Mouse (Mus musculus): Measurements from ENCODE around the gene Cmah. TPM values are rescaled to one million over a fixed set of nuclear protein-coding genes. Genes with fewer than 3 reads are reported as not detected.
"Not testable (repeated sequence)": the region's sequence is repeated elsewhere in the genome, so short reads cannot be mapped to it uniquely, and the experiment has no call there.

Cmah gene
- polyA plus RNA-seq, 1 experiment from 2014 or later: 0.24 TPM

DNA sequence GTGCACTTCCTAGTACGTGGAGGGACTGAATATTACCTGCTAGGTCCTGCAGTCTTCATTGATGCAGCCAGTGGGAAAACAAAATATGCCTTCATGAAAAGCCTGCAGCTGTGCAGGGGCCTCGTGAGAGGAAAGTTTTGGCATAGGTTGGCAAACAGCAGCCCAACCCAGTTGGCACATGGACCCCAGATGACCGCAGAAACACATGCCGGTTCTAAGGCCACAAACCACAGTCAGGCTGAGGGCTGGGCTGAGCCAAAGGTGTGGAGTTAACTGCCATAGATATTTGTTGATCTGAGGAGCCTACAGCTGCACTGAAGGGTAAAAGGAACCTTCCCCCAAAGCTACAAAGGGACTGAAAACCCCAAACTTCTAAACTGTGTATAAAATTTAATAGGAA lies 14.9 kb downstream of the Cmah start:
- no peaks in the 10 kb centered on the region for H3K27me3 ChIP-seq (replicated peaks)
- H3K4me1 ChIP-seq (replicated peaks): no peaks in the 10 kb centered on the region
- H3K9ac ChIP-seq: no peak overlapping the region
- no peaks in the 10 kb centered on the region for H3K36me3 ChIP-seq
- H3K4me2 ChIP-seq: no peak overlapping the region
- no peaks in the 10 kb centered on the region for H3K9me3 ChIP-seq (replicated peaks)
- 83% methylated on average over 4 of the region's 4 CpGs for WGBS
- H3K4me3 ChIP-seq: no peak overlapping the region
- H3K27ac ChIP-seq (ENCODE audit: poor library complexity, severe bottlenecking): no peak overlapping the region
- ATAC-seq (ENCODE audit: insufficient number of reproducible peaks, low FRiP score): no peak

- Histone ChIP-seq H3K27ac (ENCODE audit: poor library complexity, severe bottlenecking) (no peak overlapping the region), H3K9me3 (replicated peaks) (0 out of 2 replicates have a peak, but pooled peaks cover 3% of the 10 kb centered on the region), H3K4me3 (no peak overlapping the region), H3K4me1 (replicated peaks) (no peaks in the 10 kb centered on the region), H3K36me3 (no peaks in the 10 kb centered on the region), H3K4me2 (no peak overlapping the region), H3K27me3 (replicated peaks) (no peaks in the 10 kb centered on the region), H3K9ac (no peak overlapping the region)
- 84% methylated on average over 5 of the region's 5 CpGs for WGBS
- ATAC-seq (ENCODE audit: insufficient number of reproducible peaks, low FRiP score): no peak
Observed at GRCm38 (mm10) chr13:24353004-24353403, 25.8 kb downstream of the Cmah start.

GRCm38 (mm10) chr13:24354751-24355150 lies 27.5 kb downstream of the Cmah start:
- no peaks in the 10 kb centered on the region for H3K27me3 ChIP-seq (replicated peaks)
- ATAC-seq (ENCODE audit: insufficient number of reproducible peaks, low FRiP score): no peak
- WGBS: 79% methylated on average over 5 of the region's 5 CpGs
- H3K4me1 ChIP-seq (replicated peaks): no peaks in the 10 kb centered on the region
- H3K4me2 ChIP-seq: no peak overlapping the region
- no peaks in the 10 kb centered on the region for H3K36me3 ChIP-seq
- no peak overlapping the region for H3K4me3 ChIP-seq
- no peak overlapping the region for H3K27ac ChIP-seq (ENCODE audit: poor library complexity, severe bottlenecking)
- H3K9ac ChIP-seq: no peak overlapping the region
- 0 out of 2 replicates have a peak, but pooled peaks cover 3% of the 10 kb centered on the region for H3K9me3 ChIP-seq (replicated peaks)

DNA sequence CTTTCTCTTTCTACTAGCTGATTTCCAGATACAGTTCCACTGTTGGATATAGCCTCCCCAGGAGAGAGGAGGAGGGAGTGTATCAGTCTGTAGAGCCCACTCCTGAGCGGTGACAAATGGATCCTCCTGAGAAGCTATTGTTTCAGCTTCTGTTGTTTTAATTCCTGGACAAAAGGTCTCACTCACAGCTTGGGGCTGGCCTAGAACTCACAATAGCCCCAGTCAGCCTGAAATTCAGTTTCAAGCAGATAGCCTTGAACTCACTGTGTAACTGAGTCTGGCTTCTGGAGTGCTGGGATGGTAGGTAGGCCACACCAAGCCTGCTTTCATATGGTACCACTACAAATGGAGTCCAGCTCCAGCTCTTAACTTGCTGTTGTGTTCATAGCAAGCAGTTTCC lies 32.0 kb downstream of the Cmah start:
- H3K4me3 ChIP-seq: no peak overlapping the region
- no peak overlapping the region for H3K9ac ChIP-seq
- H3K9me3 ChIP-seq (replicated peaks): no peaks in the 10 kb centered on the region
- no peaks in the 10 kb centered on the region for H3K4me1 ChIP-seq (replicated peaks)
- H3K4me2 ChIP-seq: no peak overlapping the region
- no peaks in the 10 kb centered on the region for H3K27me3 ChIP-seq (replicated peaks)
- WGBS: 91% methylated on average over 1 of the region's 1 CpGs
- ATAC-seq (ENCODE audit: insufficient number of reproducible peaks, low FRiP score): no peak
- no peak overlapping the region for H3K27ac ChIP-seq (ENCODE audit: poor library complexity, severe bottlenecking)
- H3K36me3 ChIP-seq: no peaks in the 10 kb centered on the region

GRCm38 (mm10) chr13:24365191-24365590 lies 38.0 kb downstream of the Cmah start:
- Histone ChIP-seq H3K36me3 (no peaks in the 10 kb centered on the region), H3K4me2 (no peak overlapping the region), H3K9me3 (replicated peaks) (no peaks in the 10 kb centered on the region), H3K27ac (ENCODE audit: poor library complexity, severe bottlenecking) (no peak overlapping the region), H3K27me3 (replicated peaks) (no peaks in the 10 kb centered on the region), H3K4me1 (replicated peaks) (no peaks in the 10 kb centered on the region), H3K4me3 (no peak overlapping the region), H3K9ac (no peak overlapping the region)
- ATAC-seq (ENCODE audit: insufficient number of reproducible peaks, low FRiP score): no peak
- WGBS: 83% methylated on average over 6 of the region's 6 CpGs

DNA sequence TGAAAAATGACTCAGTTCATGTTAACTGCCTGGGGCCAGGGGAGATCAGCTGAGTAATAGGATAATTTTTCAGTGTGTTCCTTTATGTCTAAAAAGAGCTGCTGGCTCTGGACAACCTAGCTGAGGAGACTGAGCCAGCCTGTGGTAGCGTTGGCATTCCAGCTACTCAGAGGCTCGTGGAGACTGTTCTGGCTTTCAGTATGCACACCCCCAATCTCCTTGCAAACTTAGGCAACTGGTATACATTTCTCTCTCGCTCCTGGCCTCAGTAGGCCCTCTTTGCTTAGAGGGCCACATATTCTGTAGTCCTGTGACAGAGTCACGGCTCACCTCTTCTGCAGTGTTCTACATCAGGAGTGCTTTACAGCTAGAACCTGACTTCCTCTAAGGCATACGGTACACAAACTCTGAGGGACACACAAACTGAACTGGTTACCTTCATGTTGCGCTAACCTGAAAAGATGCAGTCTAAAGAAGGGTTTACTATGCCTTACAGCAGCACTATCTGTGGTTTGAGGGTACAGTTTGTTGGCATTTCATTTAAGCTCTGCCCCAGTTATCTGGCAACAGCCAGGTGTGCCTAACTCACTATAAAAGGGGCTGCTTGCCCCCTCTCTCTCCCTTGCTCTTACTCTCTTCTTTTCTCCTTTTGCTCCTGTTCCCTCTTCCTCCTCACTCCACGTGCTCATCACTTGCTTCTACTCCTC lies 45.8 kb downstream of the Cmah start:
- no peak overlapping the region for H3K27ac ChIP-seq (ENCODE audit: poor library complexity, severe bottlenecking)
- H3K4me2 ChIP-seq: no peak overlapping the region
- 82% methylated on average over 7 of the region's 7 CpGs for WGBS
- H3K4me1 ChIP-seq (replicated peaks): peaks cover 8% of the 10 kb centered on the region
- no peaks in the 10 kb centered on the region for H3K36me3 ChIP-seq
- no peak for ATAC-seq (ENCODE audit: insufficient number of reproducible peaks, low FRiP score)
- H3K4me3 ChIP-seq: no peak overlapping the region
- H3K27me3 ChIP-seq (replicated peaks): no peaks in the 10 kb centered on the region
- H3K9ac ChIP-seq: no peak overlapping the region
- H3K9me3 ChIP-seq (replicated peaks): no peaks in the 10 kb centered on the region

- not testable (repeated sequence) for H3K36me3 ChIP-seq; H3K9me3 ChIP-seq (replicated peaks); H3K27ac ChIP-seq (ENCODE audit: poor library complexity, severe bottlenecking); H3K9ac ChIP-seq; H3K27me3 ChIP-seq (replicated peaks); H3K4me3 ChIP-seq; H3K4me1 ChIP-seq (replicated peaks); H3K4me2 ChIP-seq; ATAC-seq (ENCODE audit: insufficient number of reproducible peaks, low FRiP score)
- 73% methylated on average over 6 of the region's 6 CpGs for WGBS
Observed at GRCm38 (mm10) chr13:24374606-24375005, 47.4 kb downstream of the Cmah start.

GRCm38 (mm10) chr13:24375320-24376203 lies 48.4 kb downstream of the Cmah start:
- H3K27me3 ChIP-seq (replicated peaks): no peaks in the 10 kb centered on the region
- ATAC-seq (ENCODE audit: insufficient number of reproducible peaks, low FRiP score): no peak
- H3K4me2 ChIP-seq: no peak overlapping the region
- 44% methylated on average over 7 of the region's 7 CpGs for WGBS
- H3K27ac ChIP-seq (ENCODE audit: poor library complexity, severe bottlenecking): no peak overlapping the region
- peaks cover 8% of the 10 kb centered on the region for H3K4me1 ChIP-seq (replicated peaks)
- no peaks in the 10 kb centered on the region for H3K36me3 ChIP-seq
- H3K9me3 ChIP-seq (replicated peaks): no peaks in the 10 kb centered on the region
- no peak overlapping the region for H3K4me3 ChIP-seq
- no peak overlapping the region for H3K9ac ChIP-seq

DNA sequence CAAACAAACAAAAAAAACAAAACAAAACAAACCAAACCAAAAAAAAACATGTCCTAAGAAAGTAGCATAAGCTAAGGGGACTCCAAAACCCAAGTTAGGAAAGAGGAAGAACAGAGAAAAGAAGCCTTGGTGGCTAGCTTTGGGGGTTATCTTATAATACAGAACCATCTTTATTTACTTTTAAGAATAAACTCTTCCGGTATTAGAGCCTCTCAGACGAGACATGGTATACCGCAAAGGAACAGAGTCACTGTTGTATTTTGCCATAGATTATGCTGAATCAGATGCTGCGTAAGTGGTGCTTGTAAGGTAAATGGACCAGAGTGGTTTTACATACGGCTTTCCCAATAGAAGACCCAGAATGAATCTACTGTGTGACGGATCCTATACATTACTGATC lies 53.5 kb downstream of the Cmah start:
- 81% methylated on average over 6 of the region's 6 CpGs for WGBS
- Histone ChIP-seq H3K9me3 (replicated peaks) (no peaks in the 10 kb centered on the region), H3K9ac (no peak overlapping the region), H3K27ac (ENCODE audit: poor library complexity, severe bottlenecking) (no peak overlapping the region), H3K27me3 (replicated peaks) (no peaks in the 10 kb centered on the region), H3K4me2 (no peak overlapping the region), H3K36me3 (no peaks in the 10 kb centered on the region), H3K4me3 (no peak overlapping the region), H3K4me1 (replicated peaks) (peaks cover 2% of the 10 kb centered on the region)
- no peak for ATAC-seq (ENCODE audit: insufficient number of reproducible peaks, low FRiP score)

GRCm38 (mm10) chr13:24383885-24384284 lies 56.7 kb downstream of the Cmah start:
- no peaks in the 10 kb centered on the region for H3K36me3 ChIP-seq
- ATAC-seq (ENCODE audit: insufficient number of reproducible peaks, low FRiP score): no peak
- no peak overlapping the region for H3K4me3 ChIP-seq
- H3K4me2 ChIP-seq: no peak overlapping the region
- no peaks in the 10 kb centered on the region for H3K27me3 ChIP-seq (replicated peaks)
- H3K27ac ChIP-seq (ENCODE audit: poor library complexity, severe bottlenecking): no peak overlapping the region
- H3K9me3 ChIP-seq (replicated peaks): no peaks in the 10 kb centered on the region
- no peaks in the 10 kb centered on the region for H3K4me1 ChIP-seq (replicated peaks)
- H3K9ac ChIP-seq: no peak overlapping the region
- 67% methylated on average over 3 of the region's 3 CpGs for WGBS

- WGBS: 51% methylated on average over 5 of the region's 5 CpGs
- ATAC-seq (ENCODE audit: insufficient number of reproducible peaks, low FRiP score): no peak
- Histone ChIP-seq H3K27me3 (replicated peaks) (no peaks in the 10 kb centered on the region), H3K36me3 (no peaks in the 10 kb centered on the region), H3K4me2 (no peak overlapping the region), H3K4me3 (no peak overlapping the region), H3K9me3 (replicated peaks) (no peaks in the 10 kb centered on the region), H3K9ac (no peak overlapping the region), H3K4me1 (replicated peaks) (peaks cover 12% of the 10 kb centered on the region), H3K27ac (ENCODE audit: poor library complexity, severe bottlenecking) (no peak overlapping the region)
Observed at GRCm38 (mm10) chr13:24391892-24392291, 64.7 kb downstream of the Cmah start.
